Mouse (Mus musculus) liver, embryonic 14.5 days (tissue): ENCODE data around the gene Cry1.

Experiments used
- CTCF ChIP-seq: IDR thresholded peaks from 2 replicates; pipeline ENCODE4 v1.5.1; 2016; ENCODE audit warnings: antibody characterized with exemption, low read depth, control low read depth
- EP300 ChIP-seq: IDR thresholded peaks from 2 replicates; pipeline ENCODE4 v1.6.1; 2016; ENCODE audit warnings: antibody characterized with exemption, low read depth

DNA sequence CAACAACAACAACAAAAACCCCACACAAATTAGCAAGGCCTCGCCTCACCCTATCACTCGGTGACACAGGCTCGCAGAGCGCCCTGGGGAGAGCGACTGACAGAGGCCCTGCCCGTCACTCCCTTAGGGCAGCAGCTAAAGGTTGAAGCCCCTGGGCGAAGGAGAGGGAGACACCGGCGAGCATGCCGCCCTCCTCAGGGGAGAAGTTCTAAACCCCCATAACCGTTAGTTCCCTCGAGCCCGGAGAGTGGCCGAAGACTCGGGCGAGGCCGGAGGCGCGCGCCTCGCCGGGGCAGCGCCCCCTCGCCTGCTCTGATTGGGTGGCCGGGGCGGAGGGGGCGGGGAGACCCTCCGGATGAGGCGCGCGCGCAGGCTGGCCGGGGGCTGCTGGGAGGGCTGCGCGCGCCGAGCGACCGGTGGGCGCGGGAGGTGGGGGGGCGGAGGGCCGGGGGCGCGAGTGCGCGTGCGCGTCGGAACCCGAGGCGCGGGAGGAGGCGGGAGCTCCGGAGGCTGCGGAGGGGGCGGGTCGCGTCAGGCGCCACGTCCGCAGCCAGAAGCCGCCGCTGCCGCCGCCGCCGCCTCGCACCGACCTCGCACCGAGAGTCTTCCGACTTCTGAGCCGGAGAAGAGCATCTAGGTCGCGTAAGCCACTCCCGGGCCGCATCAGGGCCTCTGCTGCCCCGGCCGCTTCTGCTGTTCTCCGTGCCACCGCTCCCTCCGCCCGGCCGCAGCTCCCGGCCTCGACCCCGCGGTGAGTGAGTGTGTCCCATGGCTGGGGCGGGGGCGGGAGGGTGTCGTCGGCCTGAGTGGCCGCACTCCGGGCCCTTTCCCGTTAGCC lies 82.4 kb downstream of the Cry1 start, which contains the start of the genes Fhl4 and Tmem263:
- TF ChIP-seq CTCF (no peak), EP300 (no peak)
